Mouse (Mus musculus): ENCODE data around the gene Grb10.

- TF ChIP-seq CTCF (IDR thresholded peaks at IDR 0.05; ENCODE audit: extremely low read depth, insufficient read depth, insufficient read length, insufficient replicate concordance) (no peak), POLR2A (IDR thresholded peaks at IDR 0.05; ENCODE audit: low read depth, low read length) (no peak)
These were observed 2.9 kb upstream of the Grb10 start for GRCm38 (mm10) chr11:12041379-12041778.
